Mouse (Mus musculus) lung, postnatal 0 days (tissue): ENCODE results near the gene Dlgap1. TPM values are rescaled to one million over a fixed set of nuclear protein-coding genes. Genes with fewer than 3 reads are reported as not detected.

ENCODE experiments used
- ATAC-seq: fragments of 200-750 bp; cut with Nextera tagmentation; 2 replicates; pipeline ENCODE4 v1.8.0; 2017; ENCODE audit warnings: moderate library complexity
- DNase-seq: peaks from one replicate; pipeline ENCODE4 v3.0.0-alpha.2; 2016; ENCODE audit warnings: low spot score
- H3K27ac ChIP-seq: fragments of 300-500 bp; sonication (generic); 2 replicates; pipeline ENCODE4 v1.5.1; 2014; ENCODE audit warnings: antibody characterized with exemption, mild to moderate bottlenecking, low read length, mixed read lengths
- H3K27me3 ChIP-seq: fragments of 300-500 bp; sonication (generic); replicated peaks from 2 replicates; pipeline ENCODE4 v1.6.1; 2014; ENCODE audit warnings: low read length, mixed read lengths; ENCODE audit not compliant: insufficient read depth
- H3K36me3 ChIP-seq: fragments of 300-500 bp; sonication (generic); 2 replicates; pipeline ENCODE4 v1.6.1; 2014; ENCODE audit warnings: low read length, mixed read lengths; ENCODE audit not compliant: insufficient read depth
- H3K4me1 ChIP-seq: fragments of 300-500 bp; sonication (generic); 2 replicates; pipeline ENCODE4 v1.6.1; 2014; ENCODE audit warnings: antibody characterized with exemption, low read depth, low read length, mixed read lengths; ENCODE audit not compliant: insufficient read depth
- H3K4me2 ChIP-seq: fragments of 300-500 bp; sonication (generic); replicated peaks from 2 replicates; pipeline ENCODE4 v1.6.1; 2014; ENCODE audit warnings: low read depth, mild to moderate bottlenecking, low read length, moderate library complexity, mixed read lengths
- H3K4me3 ChIP-seq: fragments of 300-500 bp; sonication (generic); 2 replicates; pipeline ENCODE4 v1.5.1; 2014; ENCODE audit warnings: low read depth, low read length
- H3K9ac ChIP-seq: fragments of 300-500 bp; sonication (generic); replicated peaks from 2 replicates; pipeline ENCODE4 v1.6.1; 2014; ENCODE audit warnings: low read depth, mild to moderate bottlenecking
- H3K9me3 ChIP-seq: fragments of 300-500 bp; sonication (generic); 2 replicates; pipeline ENCODE4 v1.6.1; 2016; ENCODE audit warnings: low read length, mixed read lengths
- CTCF ChIP-seq: IDR thresholded peaks from 2 replicates; pipeline ENCODE4 v1.5.1; 2016; ENCODE audit warnings: antibody characterized with exemption, mild to moderate bottlenecking
- EP300 ChIP-seq: IDR thresholded peaks from 2 replicates; pipeline ENCODE4 v1.6.1; 2016; ENCODE audit warnings: antibody characterized with exemption, mild to moderate bottlenecking, control low read depth
- WGBS: fragments of 180-500 bp; shearing (Covaris S2); extraction: QIAGEN DNeasy Blood & Tissue Kit; methylation state at CpG from one replicate; pipeline ENCODE4 v1.1.7; 2014; 5-methylcytosine and 5-hydroxymethylcytosine counted together
- polyA plus RNA-seq: library from polyadenylated mRNA; unstranded; fragments of >200 nt; fragmentation: Nextera tagmentation; extraction: Ambion mirVana; gene quantifications from 2 replicates; pipeline ENCODE4 v1.2.1, GENCODE M21; 2015

Dlgap1 gene
- polyA plus RNA-seq, 1 experiment from 2014 or later: 0.26 TPM

GRCm38 (mm10) chr17:70783273-70783672, 814.4 kb downstream of the Dlgap1 start:
- no peak for TF ChIP-seq EP300
- peak; percentile 52 for TF ChIP-seq CTCF
- no peak overlapping the region for H3K9ac ChIP-seq
- no peak for ATAC-seq
- H3K27ac ChIP-seq: no peak overlapping the region
- H3K27me3 ChIP-seq: no peaks in the 10 kb centered on the region
- H3K4me3 ChIP-seq: no peak overlapping the region
- no peak for DNase-seq
- no peak overlapping the region for H3K4me2 ChIP-seq
- H3K36me3 ChIP-seq: no peaks in the 10 kb centered on the region
- H3K4me1 ChIP-seq: no peaks in the 10 kb centered on the region
- WGBS: 95% methylated on average over 3 of the region's 3 CpGs
- H3K9me3 ChIP-seq: no peaks in the 10 kb centered on the region

- ATAC-seq (no peak), DNase-seq (no peak)
- WGBS: 87% methylated on average over 2 of the region's 2 CpGs
- H3K4me3 ChIP-seq: no peak overlapping the region
- H3K36me3 ChIP-seq: no peaks in the 10 kb centered on the region
- H3K9ac ChIP-seq: no peak overlapping the region
- TF ChIP-seq CTCF: no peak
- no peak for TF ChIP-seq EP300
- H3K4me2 ChIP-seq: no peak overlapping the region
- no peaks in the 10 kb centered on the region for H3K27me3 ChIP-seq
- no peaks in the 10 kb centered on the region for H3K9me3 ChIP-seq
- H3K27ac ChIP-seq: no peak overlapping the region
- no peaks in the 10 kb centered on the region for H3K4me1 ChIP-seq
Measured at GRCm38 (mm10) chr17:70787366-70787765, 818.5 kb downstream of the Dlgap1 start.

- ATAC-seq (no peak), DNase-seq (no peak)
- no peaks in the 10 kb centered on the region for H3K4me1 ChIP-seq
- H3K9me3 ChIP-seq: no peaks in the 10 kb centered on the region
- 84% methylated on average over 4 of the region's 4 CpGs for WGBS
- no peak for TF ChIP-seq EP300
- no peak for TF ChIP-seq CTCF
- no peak overlapping the region for H3K27ac ChIP-seq
- no peak overlapping the region for H3K4me2 ChIP-seq
- H3K9ac ChIP-seq: no peak overlapping the region
- H3K36me3 ChIP-seq: no peaks in the 10 kb centered on the region
- no peak overlapping the region for H3K4me3 ChIP-seq
- H3K27me3 ChIP-seq: no peaks in the 10 kb centered on the region
Measured at GRCm38 (mm10) chr17:70790801-70791200, 821.9 kb downstream of the Dlgap1 start.

GRCm38 (mm10) chr17:70791596-70792275, 822.9 kb downstream of the Dlgap1 start:
- no peaks in the 10 kb centered on the region for H3K36me3 ChIP-seq
- H3K4me2 ChIP-seq: no peak overlapping the region
- ATAC-seq: no peak
- H3K4me1 ChIP-seq: no peaks in the 10 kb centered on the region
- TF ChIP-seq CTCF: no peak
- TF ChIP-seq EP300: no peak
- no peak overlapping the region for H3K4me3 ChIP-seq
- no peaks in the 10 kb centered on the region for H3K9me3 ChIP-seq
- H3K9ac ChIP-seq: no peak overlapping the region
- no peak for DNase-seq
- no peak overlapping the region for H3K27ac ChIP-seq
- WGBS: 62% methylated on average over 9 of the region's 9 CpGs
- H3K27me3 ChIP-seq: no peaks in the 10 kb centered on the region

- Histone ChIP-seq H3K27me3 (no peaks in the 10 kb centered on the region), H3K36me3 (no peaks in the 10 kb centered on the region), H3K4me1 (no peaks in the 10 kb centered on the region), H3K4me3 (no peak overlapping the region), H3K27ac (no peak overlapping the region), H3K4me2 (no peak overlapping the region), H3K9ac (no peak overlapping the region), H3K9me3 (no peaks in the 10 kb centered on the region)
- no peak for TF ChIP-seq CTCF
- TF ChIP-seq EP300: no peak
- ATAC-seq (peak; percentile 81), DNase-seq (peak; percentile 80)
- 17% methylated on average over 7 of the region's 7 CpGs for WGBS
Measured at GRCm38 (mm10) chr17:70794291-70794690, 825.4 kb downstream of the Dlgap1 start.

- DNase-seq: no peak
- H3K4me2 ChIP-seq: no peak overlapping the region
- no peak for ATAC-seq
- no peak overlapping the region for H3K4me3 ChIP-seq
- H3K27ac ChIP-seq: no peak overlapping the region
- TF ChIP-seq CTCF (no peak), EP300 (no peak)
- H3K9ac ChIP-seq: no peak overlapping the region
- H3K9me3 ChIP-seq: no peaks in the 10 kb centered on the region
- H3K4me1 ChIP-seq: no peaks in the 10 kb centered on the region
- no peaks in the 10 kb centered on the region for H3K36me3 ChIP-seq
- no peaks in the 10 kb centered on the region for H3K27me3 ChIP-seq
- 41% methylated on average over 6 of the region's 6 CpGs for WGBS
Measured at GRCm38 (mm10) chr17:70794722-70795121, 825.8 kb downstream of the Dlgap1 start.

GRCm38 (mm10) chr17:70795196-70795595, 826.3 kb downstream of the Dlgap1 start:
- ATAC-seq (no peak), DNase-seq (no peak)
- H3K27me3 ChIP-seq: no peaks in the 10 kb centered on the region
- no peak overlapping the region for H3K4me3 ChIP-seq
- no peak overlapping the region for H3K4me2 ChIP-seq
- WGBS: 73% methylated on average over 4 of the region's 4 CpGs
- H3K4me1 ChIP-seq: no peaks in the 10 kb centered on the region
- no peak for TF ChIP-seq EP300
- no peak for TF ChIP-seq CTCF
- no peaks in the 10 kb centered on the region for H3K36me3 ChIP-seq
- H3K9me3 ChIP-seq: no peaks in the 10 kb centered on the region
- no peak overlapping the region for H3K27ac ChIP-seq
- no peak overlapping the region for H3K9ac ChIP-seq
